ENCODE assay signal across 16 mouse cellular contexts in the genomic region with DNA sequence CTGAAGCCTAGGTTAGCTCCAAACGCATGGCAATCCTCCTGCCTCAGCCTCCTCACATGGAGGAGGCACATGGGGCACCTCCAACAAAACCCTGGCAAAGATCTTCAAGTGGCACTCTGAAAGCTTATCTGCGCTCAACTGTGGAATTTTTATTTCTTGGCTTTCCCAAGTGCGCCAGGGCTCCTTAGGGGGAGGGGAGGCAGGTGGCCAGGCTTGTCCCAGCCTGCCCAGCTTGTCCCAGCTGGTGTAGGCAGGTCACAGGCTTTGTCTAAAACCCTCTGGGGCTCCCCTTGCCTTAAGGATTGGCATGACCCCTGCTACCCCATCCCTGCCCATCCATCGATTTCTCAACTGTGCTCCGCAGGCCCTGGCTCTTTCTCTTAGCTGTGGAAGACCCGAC. TPM values are rescaled to one million over a fixed set of nuclear protein-coding genes. Genes with fewer than 3 reads are reported as not detected.
A peak's percentile ranks its signal among the peaks of the same experiment; 100 is the strongest.
DNase-seq lines count a peak whose midpoint lies in the region; ATAC-seq and TF ChIP-seq lines count a peak whose summit lies in the region.
"Had no signal": no experiment of that assay in that cellular context is flagged by ENCODE, and none has a peak within 500 bp of the region (broad histone marks: within the 10 kb centered on the region; RNA-seq: fewer than 3 reads in every experiment).

No protein-coding gene starts in this region.

- ATAC-seq in lung, embryonic 16.5 days (ENCODE audit: low read depth), result no peak
- 0 out of 2 replicates have a peak, but pooled peaks have one; percentile 11 for ATAC-seq in embryonic facial prominence, embryonic 15.5 days (ENCODE audit: insufficient number of reproducible peaks, low FRiP score, low TSS enrichment, low read depth)
- no peak for ATAC-seq in kidney, postnatal 0 days (replicated peaks; ENCODE audit: low FRiP score, low read depth)
- no peak for ATAC-seq in midbrain, embryonic 16.5 days
- ATAC-seq: Patski had no signal

- peaks cover 34% of the 10 kb centered on the region for H3K27me3 ChIP-seq in lung, embryonic 16.5 days (ENCODE audit: control insufficient read depth, insufficient read depth, low read depth, low read length)
- H3K27me3 ChIP-seq in embryonic facial prominence, embryonic 15.5 days, result peaks cover 34% of the 10 kb centered on the region
- 0 out of 2 replicates have a peak, but pooled peaks cover 2% of the 10 kb centered on the region for H3K27me3 ChIP-seq in kidney, postnatal 0 days (ENCODE audit: insufficient read depth, low read length)
- peaks cover 15% of the 10 kb centered on the region for H3K27me3 ChIP-seq in midbrain, embryonic 16.5 days (ENCODE audit: control insufficient read depth, insufficient read depth, low read depth, low read length)
- H3K27me3 ChIP-seq: Patski had no signal

- no peak for DNase-seq in lung, postnatal 25 days (ENCODE audit: low spot score)
- DNase-seq in kidney, postnatal 0 days (ENCODE audit: low spot score), result no peak
- DNase-seq in ovary, postnatal 10 days (ENCODE audit: low spot score), result no peak
- DNase-seq in frontal cortex, postnatal 10 days (ENCODE audit: low spot score in 2 of 2), result no peak
- DNase-seq: cerebellum, adult 18-20 months; liver; retina, postnatal 1 day; spleen, adult 18-20 months had no signal

- H3K36me3 ChIP-seq in lung, embryonic 16.5 days (ENCODE audit: control insufficient read depth, insufficient read depth, low read length), result no peaks in the 10 kb centered on the region; the same call in 1 of the 2 replicates
- H3K36me3 ChIP-seq in embryonic facial prominence, embryonic 15.5 days, result no peaks in the 10 kb centered on the region
- no peaks in the 10 kb centered on the region for H3K36me3 ChIP-seq in kidney, postnatal 0 days (ENCODE audit: insufficient read depth, low read length)
- no peaks in the 10 kb centered on the region for H3K36me3 ChIP-seq in midbrain, embryonic 16.5 days (ENCODE audit: control insufficient read depth, insufficient read depth, low read length)
- H3K36me3 ChIP-seq: heart, embryonic 15.5 days; hindbrain, embryonic 15.5 days; neural tube, embryonic 13.5 days had no signal

- peak overlapping the region; percentile 78; the same call in 1 of the 2 replicates for H3K4me2 ChIP-seq in lung, embryonic 16.5 days (ENCODE audit: low read depth, low read length)
- no peak overlapping the region for H3K4me2 ChIP-seq in embryonic facial prominence, embryonic 15.5 days (replicated peaks)
- peak overlapping the region; percentile 73 for H3K4me2 ChIP-seq in kidney, postnatal 0 days (ENCODE audit: low read length)
- no peak overlapping the region for H3K4me2 ChIP-seq in midbrain, embryonic 16.5 days (ENCODE audit: low read length)
- H3K4me2 ChIP-seq: neural tube, embryonic 13.5 days had no signal

- H3K4me1 ChIP-seq in lung, embryonic 16.5 days (replicated peaks; ENCODE audit: control insufficient read depth, insufficient read depth, low read length), result peaks cover 4% of the 10 kb centered on the region; the same call in 1 of the 2 replicates
- H3K4me1 ChIP-seq in embryonic facial prominence, embryonic 15.5 days, result peaks cover 27% of the 10 kb centered on the region
- peaks cover 5% of the 10 kb centered on the region; the same call in 1 of the 2 replicates for H3K4me1 ChIP-seq in kidney, postnatal 0 days (replicated peaks; ENCODE audit: insufficient read depth, low read length)
- peaks cover 7% of the 10 kb centered on the region; the same call in 1 of the 2 replicates for H3K4me1 ChIP-seq in midbrain, embryonic 16.5 days (ENCODE audit: control insufficient read depth, insufficient read depth, low read length)
- H3K4me1 ChIP-seq: neural tube, embryonic 13.5 days had no signal

- 31% methylated on average over 6 of the region's 6 CpGs for WGBS in lung, embryonic 16.5 days
- 35% methylated on average over 6 of the region's 6 CpGs for WGBS in embryonic facial prominence, embryonic 15.5 days
- 44% methylated on average over 6 of the region's 6 CpGs for WGBS in kidney, postnatal 0 days
- WGBS in midbrain, embryonic 16.5 days, result 51% methylated on average over 6 of the region's 6 CpGs

- peak overlapping the region; percentile 56 for H3K27ac ChIP-seq in lung, embryonic 16.5 days (ENCODE audit: low read length)
- 0 out of 2 replicates have a peak overlapping the region, but pooled peaks have one; percentile 28 for H3K27ac ChIP-seq in embryonic facial prominence, embryonic 15.5 days (replicated peaks)
- peak overlapping the region; percentile 63 for H3K27ac ChIP-seq in kidney, postnatal 0 days
- H3K27ac ChIP-seq in midbrain, embryonic 16.5 days (ENCODE audit: low read length), result no peak overlapping the region
- H3K27ac ChIP-seq: heart, embryonic 15.5 days; hindbrain, embryonic 15.5 days; layer of hippocampus, adult 2 months; neural tube, embryonic 13.5 days had no signal

- no peaks in the 10 kb centered on the region for H3K9me3 ChIP-seq in lung, embryonic 16.5 days (ENCODE audit: control insufficient read depth, low read length)
- H3K9me3 ChIP-seq in embryonic facial prominence, embryonic 15.5 days (replicated peaks), result no peaks in the 10 kb centered on the region
- H3K9me3 ChIP-seq in kidney, postnatal 0 days (replicated peaks; ENCODE audit: low read length), result no peaks in the 10 kb centered on the region
- no peaks in the 10 kb centered on the region for H3K9me3 ChIP-seq in midbrain, embryonic 16.5 days (replicated peaks; ENCODE audit: control insufficient read depth, low read length, poor library complexity, severe bottlenecking)
- H3K9me3 ChIP-seq: heart, embryonic 15.5 days; hindbrain, embryonic 15.5 days; neural tube, embryonic 13.5 days had no signal

- TF ChIP-seq CTCF in kidney, postnatal 0 days (IDR thresholded peaks at IDR 0.05; ENCODE audit: low read depth), result no peak

- peak overlapping the region; percentile 8; the same call in 1 of the 2 replicates for H3K9ac ChIP-seq in lung, embryonic 16.5 days (ENCODE audit: low read length)
- H3K9ac ChIP-seq in embryonic facial prominence, embryonic 15.5 days, result no peak overlapping the region
- no peak overlapping the region for H3K9ac ChIP-seq in kidney, postnatal 0 days (ENCODE audit: low read depth, low read length)
- no peak overlapping the region for H3K9ac ChIP-seq in midbrain, embryonic 16.5 days (ENCODE audit: low read depth, low read length)
- H3K9ac ChIP-seq: heart, embryonic 15.5 days; hindbrain, embryonic 15.5 days; neural tube, embryonic 13.5 days had no signal

- peak overlapping the region; percentile 58 for H3K4me3 ChIP-seq in lung, embryonic 16.5 days (ENCODE audit: low read length)
- H3K4me3 ChIP-seq in embryonic facial prominence, embryonic 15.5 days (replicated peaks), result no peak overlapping the region
- H3K4me3 ChIP-seq in kidney, postnatal 0 days (replicated peaks; ENCODE audit: low read depth, low read length), result no peak overlapping the region
- H3K4me3 ChIP-seq in midbrain, embryonic 16.5 days (ENCODE audit: low read depth, low read length), result no peak overlapping the region
- H3K4me3 ChIP-seq: hindbrain, embryonic 15.5 days; layer of hippocampus, adult 2 months; neural tube, embryonic 13.5 days had no signal

RNA-seq across cellular contexts. Expression of a gene that starts 7.2 kb away (rescaled TPM):
- polyA plus RNA-seq in lung, embryonic 16.5 days (2015; fragmentation: Nextera tagmentation; extraction: Ambion mirVana), result 29.3 and 32.9 TPM in 2 replicates
- polyA plus RNA-seq in embryonic facial prominence, embryonic 15.5 days (2015; fragmentation: Nextera tagmentation; extraction: Ambion mirVana), result 15.1 and 22.6 TPM in 2 replicates
- 19.0 and 19.1 TPM in 2 replicates for polyA plus RNA-seq in kidney, postnatal 0 days (2015; fragmentation: Nextera tagmentation; extraction: Ambion mirVana)
- 9.2 and 10.1 TPM in 2 replicates for polyA plus RNA-seq in midbrain, embryonic 16.5 days (2015; fragmentation: Nextera tagmentation; extraction: Ambion mirVana)

RNA-seq across cellular contexts. Expression of a gene that starts 8.6 kb away (rescaled TPM):
- polyA plus RNA-seq in lung, embryonic 16.5 days (2015; fragmentation: Nextera tagmentation; extraction: Ambion mirVana), result 41.0 and 43.1 TPM in 2 replicates
- 51.1 and 53.8 TPM in 2 replicates for polyA plus RNA-seq in embryonic facial prominence, embryonic 15.5 days (2015; fragmentation: Nextera tagmentation; extraction: Ambion mirVana)
- polyA plus RNA-seq in kidney, postnatal 0 days (2015; fragmentation: Nextera tagmentation; extraction: Ambion mirVana), result 37.8 and 39.3 TPM in 2 replicates
- polyA plus RNA-seq in midbrain, embryonic 16.5 days (2015; fragmentation: Nextera tagmentation; extraction: Ambion mirVana), result 135 and 147 TPM in 2 replicates

RNA-seq across cellular contexts. Expression of a gene that starts 17.4 kb away (rescaled TPM):
- polyA plus RNA-seq in lung, embryonic 16.5 days (2015; fragmentation: Nextera tagmentation; extraction: Ambion mirVana), result 61.2 and 69.2 TPM in 2 replicates
- 70.9 and 77.4 TPM in 2 replicates for polyA plus RNA-seq in embryonic facial prominence, embryonic 15.5 days (2015; fragmentation: Nextera tagmentation; extraction: Ambion mirVana)
- polyA plus RNA-seq in kidney, postnatal 0 days (2015; fragmentation: Nextera tagmentation; extraction: Ambion mirVana), result 55.7 and 60.5 TPM in 2 replicates
- 28.8 and 33.8 TPM in 2 replicates for polyA plus RNA-seq in midbrain, embryonic 16.5 days (2015; fragmentation: Nextera tagmentation; extraction: Ambion mirVana)

RNA-seq across cellular contexts. Expression of a gene that starts 17.5 kb away (rescaled TPM):
- 202 and 210 TPM in 2 replicates for polyA plus RNA-seq in lung, embryonic 16.5 days (2015; fragmentation: Nextera tagmentation; extraction: Ambion mirVana)
- polyA plus RNA-seq in embryonic facial prominence, embryonic 15.5 days (2015; fragmentation: Nextera tagmentation; extraction: Ambion mirVana), result 199 and 203 TPM in 2 replicates
- 259 and 283 TPM in 2 replicates for polyA plus RNA-seq in kidney, postnatal 0 days (2015; fragmentation: Nextera tagmentation; extraction: Ambion mirVana)
- polyA plus RNA-seq in midbrain, embryonic 16.5 days (2015; fragmentation: Nextera tagmentation; extraction: Ambion mirVana), result 128 and 130 TPM in 2 replicates

RNA-seq across cellular contexts. Expression of a gene that starts 31.5 kb away (rescaled TPM):
- polyA plus RNA-seq in lung, embryonic 16.5 days (2015; fragmentation: Nextera tagmentation; extraction: Ambion mirVana), result 2.9 and 3.5 TPM in 2 replicates
- 7.1 and 9.1 TPM in 2 replicates for polyA plus RNA-seq in embryonic facial prominence, embryonic 15.5 days (2015; fragmentation: Nextera tagmentation; extraction: Ambion mirVana)
- 3.9 and 5.5 TPM in 2 replicates for polyA plus RNA-seq in kidney, postnatal 0 days (2015; fragmentation: Nextera tagmentation; extraction: Ambion mirVana)
- 43.3 and 67.9 TPM in 2 replicates for polyA plus RNA-seq in midbrain, embryonic 16.5 days (2015; fragmentation: Nextera tagmentation; extraction: Ambion mirVana)

Comparison
In these comparisons a context has a peak if more than half of its experiments do, and no peak if none do; other contexts are left out.
1. H3K4me2 ChIP-seq: peak in lung, embryonic 16.5 days (single experiment) and kidney, postnatal 0 days (single experiment); none in embryonic facial prominence, embryonic 15.5 days (single experiment) and midbrain, embryonic 16.5 days (single experiment).